Mouse (Mus musculus): ENCODE measurements around the gene Dlx3. TPM values are rescaled to one million over a fixed set of nuclear protein-coding genes. Genes with fewer than 3 reads are reported as not detected.

Gene Dlx3
- total RNA-seq, 4 experiments from 2014 or later, result 0.12 TPM; not detected in 3

GRCm38 (mm10) chr11:95153116-95153515 is 33.2 kb downstream of the Dlx3 start:
- no peak for DNase-seq (ENCODE audit: low spot score in 2 of 2)

- DNase-seq (ENCODE audit: low spot score in 2 of 2), result no peak
Observed at GRCm38 (mm10) chr11:95153681-95154080, 33.8 kb downstream of the Dlx3 start.

GRCm38 (mm10) chr11:95155511-95155910 is 35.6 kb downstream of the Dlx3 start:
- DNase-seq (ENCODE audit: low spot score in 2 of 2), result no peak

- DNase-seq (ENCODE audit: low spot score in 2 of 2), result no peak
Observed at GRCm38 (mm10) chr11:95157356-95157755, 37.4 kb downstream of the Dlx3 start.

GRCm38 (mm10) chr11:95157872-95158271 is 38.0 kb downstream of the Dlx3 start:
- no peak for DNase-seq (ENCODE audit: low spot score in 2 of 2)

- no peak for DNase-seq (ENCODE audit: low spot score in 2 of 2)
Observed at GRCm38 (mm10) chr11:95159763-95160371, 39.9 kb downstream of the Dlx3 start.

- DNase-seq (ENCODE audit: low spot score in 2 of 2), result no peak
Observed at GRCm38 (mm10) chr11:95160693-95161092, 40.8 kb downstream of the Dlx3 start.

GRCm38 (mm10) chr11:95161708-95162107 is 41.8 kb downstream of the Dlx3 start:
- DNase-seq (ENCODE audit: low spot score in 2 of 2), result no peak

- no peak for DNase-seq (ENCODE audit: low spot score in 2 of 2)
Observed at GRCm38 (mm10) chr11:95165857-95166256, 45.9 kb downstream of the Dlx3 start.

Other genes starting within 250 kb of the Dlx3 start
- 1 to 10 TPM; 6.6 to 7.8 (median 7.3) TPM for gene Col1a1, start 183.9 kb upstream of the Dlx3 start, total RNA-seq (2022)
- gene Hils1, start 152.5 kb upstream of the Dlx3 start, total RNA-seq (2022), result not detected
- gene Sgca, start 143.8 kb upstream of the Dlx3 start, total RNA-seq (2022), result under 1 TPM in 2 of 4 experiments, not detected in 2; 0.23 to 0.56 TPM
- gene Ppp1r9b, start 129.1 kb upstream of the Dlx3 start, total RNA-seq (2022), result 100 to 1,000 TPM; 819 to 832 (median 829) TPM
- 10 to 100 TPM; 33.9 to 40.0 (median 36.4) TPM for gene Samd14, start 110.2 kb upstream of the Dlx3 start, total RNA-seq (2022)
- gene Pdk2, start 78.8 kb upstream of the Dlx3 start, total RNA-seq (2022), result 100 to 1,000 TPM; 116 to 134 (median 123) TPM
- gene Itga3, start 43.3 kb upstream of the Dlx3 start, total RNA-seq (2022), result 10 to 100 TPM; 15.0 to 19.9 (median 17.0) TPM
- under 1 TPM in 1 of 4 experiments, not detected in 3; 0.33 TPM for gene Dlx4, start 26.1 kb downstream of the Dlx3 start, total RNA-seq (2022)
- gene Tac4, start 141.4 kb downstream of the Dlx3 start, total RNA-seq (2022), result not detected
- gene Kat7, start 190.1 kb downstream of the Dlx3 start, total RNA-seq (2022), result 10 to 100 TPM; 73.3 to 86.4 (median 84.0) TPM
- gene Fam117a, start 216.9 kb downstream of the Dlx3 start, total RNA-seq (2022), result 10 to 100 TPM in 1 of 4 experiments, 1 to 10 TPM in 3; 6.0 to 13.3 (median 7.4) TPM

Measured in layer of hippocampus, adult 8-10 months (tissue).